Comparison of ENCODE assay signal across 9 mouse cellular contexts in genomic region chr16:32646014-32646413, GRCm38 (mm10). TPM values are rescaled to one million over a fixed set of nuclear protein-coding genes. Genes with fewer than 3 reads are reported as not detected.
DNase-seq lines count a peak whose midpoint lies in the region; ATAC-seq and TF ChIP-seq lines count a peak whose summit lies in the region.
"Had no signal": no experiment of that assay in that cellular context is flagged by ENCODE, and none has a peak within 500 bp of the region (broad histone marks: within the 10 kb centered on the region; RNA-seq: fewer than 3 reads in every experiment).

No protein-coding gene starts in this region.

- no peaks in the 10 kb centered on the region for H3K36me3 ChIP-seq in heart, postnatal 0 days (replicated peaks; ENCODE audit: control insufficient read depth, insufficient read depth, low read length)
- peaks cover 29% of the 10 kb centered on the region for H3K36me3 ChIP-seq in G1E (replicated peaks)
- H3K36me3 ChIP-seq in forebrain, postnatal 0 days (ENCODE audit: insufficient read depth), result no peaks in the 10 kb centered on the region

- TF ChIP-seq EP300 in heart, postnatal 0 days (IDR thresholded peaks at IDR 0.05; ENCODE audit: low read depth), result no peak

- H3K4me3 ChIP-seq in heart, postnatal 0 days (ENCODE audit: low read depth, low read length), result 0 out of 2 replicates have a peak overlapping the region, but pooled peaks have one; percentile 86
- H3K4me3 ChIP-seq in G1E (ENCODE audit: low read depth, low read length), result peak overlapping the region; percentile 81; the same call in 1 of the 2 replicates
- H3K4me3 ChIP-seq in forebrain, postnatal 0 days (ENCODE audit: low read depth, low read length), result peak overlapping the region; percentile 92

- no peak for DNase-seq in heart, postnatal 0 days (ENCODE audit: low spot score)
- DNase-seq in heart, adult 9 months (ENCODE audit: low spot score in 2 of 2), result no peak
- DNase-seq in G1E (ENCODE audit: low spot score), result no peak
- DNase-seq in forebrain, postnatal 0 days, result no peak
- peak; percentile 25 for DNase-seq in lung, postnatal 10 days
- DNase-seq in ovary, postnatal 14 days (ENCODE audit: low spot score), result no peak
- DNase-seq in adrenal gland, postnatal 4 days (ENCODE audit: low spot score in 2 of 2), result no peak

- H3K9me3 ChIP-seq in heart, postnatal 0 days (replicated peaks; ENCODE audit: control insufficient read depth, low read length), result no peaks in the 10 kb centered on the region
- no peaks in the 10 kb centered on the region for H3K9me3 ChIP-seq in G1E (replicated peaks)
- H3K9me3 ChIP-seq in forebrain, postnatal 0 days (ENCODE audit: low read length), result no peaks in the 10 kb centered on the region

- 81% methylated on average over 9 of the region's 9 CpGs for WGBS in heart, postnatal 0 days
- 77% methylated on average over 9 of the region's 9 CpGs for WGBS in forebrain, postnatal 0 days

- H3K27me3 ChIP-seq in heart, postnatal 0 days (ENCODE audit: control insufficient read depth, insufficient read depth, low read length), result no peaks in the 10 kb centered on the region
- peaks cover 2% of the 10 kb centered on the region; the same call in 1 of the 2 replicates for H3K27me3 ChIP-seq in G1E (ENCODE audit: insufficient read depth, low read length)
- no peaks in the 10 kb centered on the region for H3K27me3 ChIP-seq in forebrain, postnatal 0 days (ENCODE audit: insufficient read depth, low read length)
- H3K27me3 ChIP-seq: Patski had no signal

- no peak overlapping the region for H3K27ac ChIP-seq in heart, postnatal 0 days (ENCODE audit: low read depth)
- no peak overlapping the region; the same call in 1 of the 2 replicates for H3K27ac ChIP-seq in forebrain, postnatal 0 days (ENCODE audit: low read depth, low read length)

- H3K9ac ChIP-seq in heart, postnatal 0 days (replicated peaks; ENCODE audit: low read depth, low read length), result no peak overlapping the region
- H3K9ac ChIP-seq in forebrain, postnatal 0 days, result no peak overlapping the region

- ATAC-seq in heart, postnatal 0 days (ENCODE audit: insufficient read depth, low read depth), result no peak
- no peak for ATAC-seq in G1E (ENCODE audit: extremely low read depth, insufficient number of reproducible peaks, low FRiP score, poor library complexity, severe bottlenecking)
- ATAC-seq in forebrain, postnatal 0 days, result no peak
- ATAC-seq in granulocyte monocyte progenitor cell, adult 5-6 weeks (replicated peaks; ENCODE audit: poor library complexity, severe bottlenecking), result no peak

- no peak for TF ChIP-seq CTCF in heart, postnatal 0 days (IDR thresholded peaks at IDR 0.05; ENCODE audit: low read depth)
- TF ChIP-seq CTCF in G1E (IDR thresholded peaks at IDR 0.05; ENCODE audit: low read depth, low read length), result no peak
- TF ChIP-seq CTCF in forebrain, postnatal 0 days (IDR thresholded peaks at IDR 0.05; ENCODE audit: low read depth), result no peak

- H3K4me2 ChIP-seq in heart, postnatal 0 days (ENCODE audit: low read depth, low read length), result peak overlapping the region; percentile 96
- H3K4me2 ChIP-seq in forebrain, postnatal 0 days (ENCODE audit: low read depth), result peak overlapping the region; percentile 68

- H3K4me1 ChIP-seq in heart, postnatal 0 days (ENCODE audit: control insufficient read depth, insufficient read depth), result peaks cover 12% of the 10 kb centered on the region
- H3K4me1 ChIP-seq in G1E (ENCODE audit: insufficient read depth, low read depth, low read length), result peaks cover 49% of the 10 kb centered on the region
- peaks cover 17% of the 10 kb centered on the region for H3K4me1 ChIP-seq in forebrain, postnatal 0 days (ENCODE audit: insufficient read depth)

RNA-seq across cellular contexts. Expression of gene Tnk2, which starts 2.3 kb away (rescaled TPM):
- total RNA-seq in heart, postnatal 0 days (2014; rRNA removed; ENCODE audit: low replicate concordance), result 9.4 and 14.2 TPM in 2 replicates
- polyA plus RNA-seq in heart, postnatal 0 days (2015; fragmentation: Nextera tagmentation; extraction: Ambion mirVana), result 6.0 and 7.0 TPM in 2 replicates
- 27.3 and 31.5 TPM in 2 replicates for total RNA-seq in G1E (2014; fragmentation: Nextera tagmentation)
- total RNA-seq in G1E (2017), result 11.8 and 13.4 TPM in 2 replicates
- polyA plus RNA-seq in G1E (2012), result 197 and 236 TPM in 2 replicates
- 48.4 and 55.3 TPM in 2 replicates for total RNA-seq in forebrain, postnatal 0 days (2014; rRNA removed)
- 10.3 and 13.2 TPM in 2 replicates for polyA plus RNA-seq in forebrain, postnatal 0 days (2015; fragmentation: Nextera tagmentation; extraction: Ambion mirVana)
- total RNA-seq in adrenal gland, postnatal 4 days (2021), result 10 to 100 TPM; 75.6 to 77.6 TPM
- total RNA-seq in granulocyte monocyte progenitor cell, adult 5-6 weeks (2014; fragmentation: Nextera tagmentation), result 11.0 and 12.9 TPM in 2 replicates
- 8.8 and 14.8 TPM in 2 replicates for total RNA-seq in granulocyte monocyte progenitor cell, adult 5-6 weeks (2017)

RNA-seq across cellular contexts. Expression of gene Tfrc, which starts 37.3 kb away (rescaled TPM):
- 35.3 and 71.7 TPM in 2 replicates for total RNA-seq in heart, postnatal 0 days (2014; rRNA removed; ENCODE audit: low replicate concordance)
- 46.5 and 57.1 TPM in 2 replicates for polyA plus RNA-seq in heart, postnatal 0 days (2015; fragmentation: Nextera tagmentation; extraction: Ambion mirVana)
- total RNA-seq in G1E (2014; fragmentation: Nextera tagmentation), result 418 and 507 TPM in 2 replicates
- 571 and 620 TPM in 2 replicates for total RNA-seq in G1E (2017)
- 3.9 and 14.2 TPM in 2 replicates for polyA plus RNA-seq in G1E (2012)
- 70.3 and 112 TPM in 2 replicates for total RNA-seq in forebrain, postnatal 0 days (2014; rRNA removed)
- polyA plus RNA-seq in forebrain, postnatal 0 days (2015; fragmentation: Nextera tagmentation; extraction: Ambion mirVana), result 34.8 and 35.3 TPM in 2 replicates
- 10 to 100 TPM; 57.2 to 75.8 TPM for total RNA-seq in adrenal gland, postnatal 4 days (2021)
- 65.6 and 67.9 TPM in 2 replicates for total RNA-seq in granulocyte monocyte progenitor cell, adult 5-6 weeks (2014; fragmentation: Nextera tagmentation)
- total RNA-seq in granulocyte monocyte progenitor cell, adult 5-6 weeks (2017), result 105 and 142 TPM in 2 replicates
